Mouse (Mus musculus): Measurements from ENCODE around the gene Gm6525.

GRCm38 (mm10) chr3:84157011-84157410 is 16.9 kb upstream of the Gm6525 start:
- TF ChIP-seq CTCF (IDR thresholded peaks at IDR 0.05; ENCODE audit: borderline replicate concordance, insufficient read depth, low read depth, low read length) (no peak), POLR2A (IDR thresholded peaks at IDR 0.05; ENCODE audit: borderline replicate concordance, insufficient read depth, low read length) (no peak)

Data from cerebellum, adult 2 months (tissue).